Mouse (Mus musculus): Measurements from ENCODE around the gene Slain1. TPM values are rescaled to one million over a fixed set of nuclear protein-coding genes. Genes with fewer than 3 reads are reported as not detected.

Slain1 gene
- polyA plus RNA-seq, 1 experiment, result not detected

DNA sequence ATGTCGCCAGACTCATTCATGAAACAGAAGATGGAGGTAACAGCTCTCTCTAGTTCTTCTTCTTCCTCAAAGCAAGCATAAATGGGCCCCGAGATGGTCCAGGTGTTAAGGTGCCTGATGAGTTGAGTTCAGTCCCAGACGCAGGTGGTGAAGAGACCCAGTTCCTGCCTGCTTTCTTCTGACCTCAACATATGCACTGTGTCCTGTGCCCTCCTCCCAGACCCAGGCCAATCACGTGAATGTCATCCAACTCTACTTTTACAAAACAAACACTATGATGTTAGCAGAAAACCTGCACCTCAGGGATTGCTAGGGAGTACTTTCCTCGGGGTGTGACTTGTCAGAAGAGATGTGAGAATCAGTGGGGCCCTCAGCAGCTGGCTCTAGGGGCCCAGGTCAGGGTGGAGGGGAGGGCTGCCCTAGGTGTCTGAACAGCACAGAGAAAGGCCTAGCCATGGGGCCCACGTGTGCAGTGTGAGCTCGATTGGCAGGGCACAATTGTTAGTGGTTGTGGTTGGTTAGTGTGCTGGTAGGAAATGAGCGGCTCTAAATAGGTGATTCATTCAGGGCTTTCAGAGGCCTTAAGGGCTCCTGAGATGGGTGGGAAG is 16.4 kb downstream of the Slain1 start:
- H3K27me3 ChIP-seq (ENCODE audit: control insufficient read depth, insufficient read depth, insufficient read length), result no peaks in the 10 kb centered on the region
- no peaks in the 10 kb centered on the region for H3K79me3 ChIP-seq (ENCODE audit: low read depth)
- TF ChIP-seq MYOG (IDR thresholded peaks at IDR 0.05; ENCODE audit: control insufficient read depth, extremely low read depth, insufficient read length) (no peak), USF1 (IDR thresholded peaks at IDR 0.05; ENCODE audit: low read depth) (no peak), CEBPB (IDR thresholded peaks at IDR 0.05; ENCODE audit: low read depth) (no peak), FOSL1 (IDR thresholded peaks at IDR 0.05; ENCODE audit: insufficient read depth, low read length, poor library complexity, severe bottlenecking) (no peak), CTCF (IDR thresholded peaks at IDR 0.05; ENCODE audit: control insufficient read depth, insufficient read depth, insufficient read length) (no peak), MAX (IDR thresholded peaks at IDR 0.05) (no peak), MYOD1 (IDR thresholded peaks at IDR 0.05; ENCODE audit: control insufficient read depth, insufficient read length, low read depth) (no peak)
- no peaks in the 10 kb centered on the region for H3K36me3 ChIP-seq (ENCODE audit: control insufficient read depth, insufficient read depth)
- H3K79me2 ChIP-seq (ENCODE audit: control insufficient read depth, insufficient read depth), result no peaks in the 10 kb centered on the region
- H3ac ChIP-seq (ENCODE audit: control insufficient read depth, insufficient read length, low read depth), result no peak overlapping the region
- no peak overlapping the region for H3K4me3 ChIP-seq (ENCODE audit: insufficient read depth, poor library complexity, severe bottlenecking)

DNA sequence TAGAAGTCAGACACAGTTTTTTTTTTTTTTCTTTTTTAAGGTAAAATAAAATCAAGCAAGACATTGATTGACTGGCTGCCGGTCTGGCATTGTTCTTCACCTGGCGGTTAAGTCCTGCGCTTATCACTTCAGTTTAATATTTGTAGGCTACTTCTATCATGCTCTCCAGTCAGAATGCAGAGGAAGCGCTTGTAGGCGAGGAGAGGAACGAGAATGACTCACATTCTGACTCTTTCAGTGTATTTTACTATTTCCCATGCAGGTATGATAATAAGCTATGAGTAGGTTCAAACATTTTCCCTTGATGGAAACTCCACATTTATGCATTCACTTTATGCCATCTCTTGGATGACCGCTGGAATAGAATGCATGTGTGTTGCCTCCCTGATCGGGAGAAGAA is 17.0 kb downstream of the Slain1 start:
- no peaks in the 10 kb centered on the region for H3K27me3 ChIP-seq (ENCODE audit: control insufficient read depth, insufficient read depth, insufficient read length)
- no peaks in the 10 kb centered on the region for H3K79me3 ChIP-seq (ENCODE audit: low read depth)
- no peak overlapping the region for H3ac ChIP-seq (ENCODE audit: control insufficient read depth, insufficient read length, low read depth)
- H3K36me3 ChIP-seq (ENCODE audit: control insufficient read depth, insufficient read depth), result no peaks in the 10 kb centered on the region
- TF ChIP-seq MYOD1 (IDR thresholded peaks at IDR 0.05; ENCODE audit: control insufficient read depth, insufficient read length, low read depth) (no peak), MAX (IDR thresholded peaks at IDR 0.05) (no peak), USF1 (IDR thresholded peaks at IDR 0.05; ENCODE audit: low read depth) (no peak), MYOG (IDR thresholded peaks at IDR 0.05; ENCODE audit: control insufficient read depth, extremely low read depth, insufficient read length) (no peak), CEBPB (IDR thresholded peaks at IDR 0.05; ENCODE audit: low read depth) (no peak), FOSL1 (IDR thresholded peaks at IDR 0.05; ENCODE audit: insufficient read depth, low read length, poor library complexity, severe bottlenecking) (no peak), CTCF (IDR thresholded peaks at IDR 0.05; ENCODE audit: control insufficient read depth, insufficient read depth, insufficient read length) (no peak)
- no peaks in the 10 kb centered on the region for H3K79me2 ChIP-seq (ENCODE audit: control insufficient read depth, insufficient read depth)
- H3K4me3 ChIP-seq (ENCODE audit: insufficient read depth, poor library complexity, severe bottlenecking), result no peak overlapping the region

DNA sequence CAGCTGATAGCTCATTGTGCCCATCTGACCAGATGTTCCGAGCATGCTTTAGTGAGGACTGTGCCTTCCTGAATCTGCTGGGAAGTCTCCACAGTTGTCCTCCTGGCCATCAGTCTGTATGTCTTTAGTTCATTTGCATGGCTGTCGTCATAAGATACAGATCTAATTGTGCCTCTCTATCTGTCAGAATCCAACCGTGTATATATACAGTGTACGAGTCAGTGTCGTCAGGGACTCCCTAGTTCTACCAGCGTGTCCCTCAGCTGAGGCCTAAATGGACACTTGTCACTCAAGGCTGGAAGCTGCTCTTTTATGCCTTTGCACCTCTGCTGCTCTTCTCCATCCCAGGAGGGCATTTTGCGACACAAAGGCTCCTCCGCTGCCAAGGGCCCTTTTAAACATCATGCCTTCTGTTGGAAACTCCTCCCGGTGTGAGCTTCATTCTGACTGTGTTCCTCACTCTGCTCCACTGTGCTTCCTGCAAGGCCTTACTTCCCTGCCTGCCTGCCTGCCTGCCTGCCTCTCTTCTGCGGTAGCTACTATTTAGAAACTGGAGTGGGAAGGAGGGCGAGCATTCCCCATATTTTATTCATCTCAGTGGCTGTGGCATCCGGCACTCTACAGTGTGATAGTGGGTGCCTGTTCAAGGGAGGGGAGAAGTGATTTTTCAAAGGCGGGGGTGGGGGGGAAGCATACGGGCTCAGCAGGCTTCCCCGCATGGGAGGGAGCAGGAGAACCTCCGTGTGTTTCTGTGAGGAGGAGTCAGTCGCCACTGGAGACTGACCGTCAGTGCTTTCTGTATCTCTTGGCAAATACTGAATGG is 29.6 kb downstream of the Slain1 start:
- Histone ChIP-seq H3K79me2 (ENCODE audit: control insufficient read depth, insufficient read depth) (no peaks in the 10 kb centered on the region), H3ac (ENCODE audit: control insufficient read depth, insufficient read length, low read depth) (no peak overlapping the region), H3K4me3 (ENCODE audit: insufficient read depth, poor library complexity, severe bottlenecking) (no peak overlapping the region), H3K36me3 (ENCODE audit: control insufficient read depth, insufficient read depth) (no peaks in the 10 kb centered on the region), H3K79me3 (ENCODE audit: low read depth) (no peaks in the 10 kb centered on the region), H3K27me3 (ENCODE audit: control insufficient read depth, insufficient read depth, insufficient read length) (no peaks in the 10 kb centered on the region)
- no peak for TF ChIP-seq MYOG (IDR thresholded peaks at IDR 0.05; ENCODE audit: control insufficient read depth, extremely low read depth, insufficient read length)
- TF ChIP-seq FOSL1 (IDR thresholded peaks at IDR 0.05; ENCODE audit: insufficient read depth, low read length, poor library complexity, severe bottlenecking), result no peak
- no peak for TF ChIP-seq CTCF (IDR thresholded peaks at IDR 0.05; ENCODE audit: control insufficient read depth, insufficient read depth, insufficient read length)
- no peak for TF ChIP-seq CEBPB (IDR thresholded peaks at IDR 0.05; ENCODE audit: low read depth)
- no peak for TF ChIP-seq USF1 (IDR thresholded peaks at IDR 0.05; ENCODE audit: low read depth)
- TF ChIP-seq MYOD1 (IDR thresholded peaks at IDR 0.05; ENCODE audit: control insufficient read depth, insufficient read length, low read depth), result no peak

DNA sequence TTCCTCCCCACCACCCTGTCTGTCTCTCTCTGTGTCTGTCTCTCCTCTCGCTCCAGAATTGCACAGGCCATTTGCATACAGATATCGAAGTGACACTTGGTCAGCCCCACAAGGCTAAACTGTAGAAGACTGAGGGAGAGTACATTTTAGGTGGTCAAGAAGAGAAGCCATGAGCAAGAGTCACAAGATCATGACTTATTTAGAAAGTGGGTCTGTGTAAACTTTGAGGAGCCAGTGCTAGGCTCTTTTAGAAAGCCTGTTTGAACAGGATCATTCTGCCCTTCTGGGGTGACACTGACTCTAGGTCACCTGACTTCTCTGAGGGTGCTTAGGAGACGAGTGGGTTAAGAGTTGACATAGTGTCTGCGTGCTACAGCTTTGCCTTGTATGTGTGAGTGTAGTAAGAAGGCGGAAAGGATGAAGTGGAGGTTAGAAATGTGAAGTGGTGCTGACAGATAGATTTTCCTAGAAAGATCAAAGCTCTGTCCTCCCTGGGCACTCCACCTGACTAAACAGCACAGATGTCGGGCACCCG is 30.3 kb downstream of the Slain1 start:
- no peaks in the 10 kb centered on the region for H3K79me2 ChIP-seq (ENCODE audit: control insufficient read depth, insufficient read depth)
- no peak overlapping the region for H3ac ChIP-seq (ENCODE audit: control insufficient read depth, insufficient read length, low read depth)
- H3K79me3 ChIP-seq (ENCODE audit: low read depth), result no peaks in the 10 kb centered on the region
- no peaks in the 10 kb centered on the region for H3K36me3 ChIP-seq (ENCODE audit: control insufficient read depth, insufficient read depth)
- TF ChIP-seq FOSL1 (IDR thresholded peaks at IDR 0.05; ENCODE audit: insufficient read depth, low read length, poor library complexity, severe bottlenecking) (no peak), MAX (IDR thresholded peaks at IDR 0.05) (no peak), CTCF (IDR thresholded peaks at IDR 0.05; ENCODE audit: control insufficient read depth, insufficient read depth, insufficient read length) (no peak), MYOG (IDR thresholded peaks at IDR 0.05; ENCODE audit: control insufficient read depth, extremely low read depth, insufficient read length) (no peak), CEBPB (IDR thresholded peaks at IDR 0.05; ENCODE audit: low read depth) (no peak), USF1 (IDR thresholded peaks at IDR 0.05; ENCODE audit: low read depth) (no peak), MYOD1 (IDR thresholded peaks at IDR 0.05; ENCODE audit: control insufficient read depth, insufficient read length, low read depth) (no peak)
- no peak overlapping the region for H3K4me3 ChIP-seq (ENCODE audit: insufficient read depth, poor library complexity, severe bottlenecking)
- no peaks in the 10 kb centered on the region for H3K27me3 ChIP-seq (ENCODE audit: control insufficient read depth, insufficient read depth, insufficient read length)

DNA sequence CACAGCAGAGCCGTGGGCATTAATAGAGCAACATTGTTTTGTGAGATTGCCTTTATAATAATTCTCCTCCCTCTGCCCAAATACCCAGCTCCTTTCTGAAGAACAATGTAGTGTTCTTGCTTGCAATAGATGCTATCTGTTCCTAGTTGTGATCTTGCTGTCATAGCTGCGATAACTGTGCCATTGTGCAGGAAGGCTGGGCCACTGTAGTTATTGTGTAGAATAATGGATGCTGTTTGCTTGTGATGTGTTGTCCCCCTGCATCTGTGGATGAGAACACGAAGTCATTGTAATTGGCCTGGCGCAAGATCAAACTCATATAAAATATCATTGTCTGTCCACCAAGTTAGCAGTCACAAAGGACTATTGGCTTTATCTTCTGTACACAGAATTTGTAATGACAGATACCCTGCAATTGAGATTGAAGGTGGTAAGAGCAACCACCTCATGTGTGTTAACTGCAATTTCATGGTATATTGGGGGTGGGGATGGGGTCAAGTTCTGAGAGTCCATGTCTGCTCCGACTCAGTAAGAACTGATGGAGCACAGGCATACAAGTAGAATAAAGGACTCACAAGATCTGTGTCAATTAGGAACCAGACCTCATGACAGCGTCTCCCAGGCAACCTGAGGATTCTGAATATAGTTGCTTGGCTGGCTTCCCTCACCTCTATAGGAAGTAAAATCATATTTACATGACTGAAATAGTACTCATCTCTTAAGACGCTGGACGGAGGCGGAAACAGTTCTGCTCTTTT is 32.8 kb downstream of the Slain1 start:
- Histone ChIP-seq H3K36me3 (ENCODE audit: control insufficient read depth, insufficient read depth) (no peaks in the 10 kb centered on the region), H3K27me3 (ENCODE audit: control insufficient read depth, insufficient read depth, insufficient read length) (no peaks in the 10 kb centered on the region), H3K79me3 (ENCODE audit: low read depth) (no peaks in the 10 kb centered on the region), H3K79me2 (ENCODE audit: control insufficient read depth, insufficient read depth) (no peaks in the 10 kb centered on the region), H3ac (ENCODE audit: control insufficient read depth, insufficient read length, low read depth) (no peak overlapping the region), H3K4me3 (ENCODE audit: insufficient read depth, poor library complexity, severe bottlenecking) (no peak overlapping the region)
- no peak for TF ChIP-seq MAX (IDR thresholded peaks at IDR 0.05)
- TF ChIP-seq FOSL1 (IDR thresholded peaks at IDR 0.05; ENCODE audit: insufficient read depth, low read length, poor library complexity, severe bottlenecking), result no peak
- no peak for TF ChIP-seq USF1 (IDR thresholded peaks at IDR 0.05; ENCODE audit: low read depth)
- no peak for TF ChIP-seq MYOG (IDR thresholded peaks at IDR 0.05; ENCODE audit: control insufficient read depth, extremely low read depth, insufficient read length)
- no peak for TF ChIP-seq CTCF (IDR thresholded peaks at IDR 0.05; ENCODE audit: control insufficient read depth, insufficient read depth, insufficient read length)
- TF ChIP-seq MYOD1 (IDR thresholded peaks at IDR 0.05; ENCODE audit: control insufficient read depth, insufficient read length, low read depth), result no peak
- no peak for TF ChIP-seq CEBPB (IDR thresholded peaks at IDR 0.05; ENCODE audit: low read depth)

Data from C2C12 (cell line).